Mouse (Mus musculus): ENCODE measurements around the gene Plekhg4.

DNA sequence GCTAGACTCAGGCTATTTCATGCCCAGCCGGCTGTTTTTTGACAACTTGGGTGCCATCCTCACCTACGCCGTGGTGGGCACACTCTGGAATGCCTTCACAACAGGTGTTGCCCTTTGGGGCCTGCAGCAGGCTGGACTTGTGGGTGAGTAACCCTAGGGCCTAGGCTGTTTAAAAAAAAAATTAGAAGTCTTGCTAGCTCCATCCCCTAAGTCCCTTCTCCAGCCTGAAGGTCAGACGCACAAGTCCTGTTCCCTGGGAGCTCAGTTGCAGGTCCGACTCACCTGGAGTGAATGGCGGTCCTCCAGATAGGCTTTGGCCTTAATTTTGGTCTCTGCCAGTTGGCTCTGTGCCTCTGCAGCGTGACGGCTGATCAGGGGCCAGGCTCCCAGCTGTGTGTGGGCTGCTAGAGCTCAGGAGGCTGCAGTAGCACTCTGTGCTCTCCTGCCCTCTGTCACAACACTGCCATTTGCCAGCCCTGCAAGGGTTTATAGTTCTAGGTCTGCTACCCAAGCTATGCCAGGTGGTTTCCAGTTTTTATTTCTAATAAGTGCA lies 19.4 kb upstream of the Plekhg4 start:
- no peak for TF ChIP-seq CTCF (conservative IDR thresholded peaks at IDR 0.05; ENCODE audit: low read length)
- no peak for TF ChIP-seq NANOG (IDR thresholded peaks at IDR 0.05; ENCODE audit: borderline replicate concordance, low read length)

Measured in E14TG2a.4 (cell line).